Mouse (Mus musculus): Measurements from ENCODE around the gene Rbp1.

DNA sequence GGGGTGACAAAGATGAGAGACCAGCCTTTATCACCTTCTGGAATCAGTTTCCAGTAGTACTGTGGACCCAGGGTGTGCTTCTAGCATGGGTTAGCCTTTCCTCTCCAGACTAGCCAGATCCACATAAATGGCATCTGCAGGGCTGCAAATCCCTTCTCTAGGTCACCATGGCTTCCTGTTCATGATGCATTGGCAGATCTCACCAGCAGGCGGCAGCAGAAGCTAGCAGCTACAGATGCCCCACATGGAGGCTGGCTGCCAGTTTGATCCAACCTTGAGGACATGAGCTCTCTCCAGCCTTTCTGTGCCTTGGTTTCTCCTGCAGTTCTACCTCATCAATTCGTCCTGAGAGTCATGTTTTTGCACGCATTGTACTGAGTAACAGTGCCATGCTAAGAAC is 13.6 kb upstream of the Rbp1 start:
- TF ChIP-seq CTCF (IDR thresholded peaks at IDR 0.05) (peak; percentile 87), POLR2A (IDR thresholded peaks at IDR 0.05; ENCODE audit: insufficient read depth, low read depth, low read length) (no peak), EP300 (IDR thresholded peaks at IDR 0.05; ENCODE audit: insufficient read depth, low read depth, low read length) (no peak)

Measured in heart, adult 2 months (tissue).